Mouse (Mus musculus): ENCODE results near the gene 4933405O20Rik. TPM values are rescaled to one million over a fixed set of nuclear protein-coding genes. Genes with fewer than 3 reads are reported as not detected.

4933405O20Rik gene
- polyA plus RNA-seq (2014; fragmentation: Illumina TruSeq; extraction: RNeasy Lipid Tissue Mini Kit (QIAGEN cat#74804); ENCODE audit: low read depth, low replicate concordance): not detected

GRCm38 (mm10) chr7:50598890-50599289 lies at the start of gene 4933405O20Rik:
TSS of gene 4933405O20Rik (plus strand) at chr7:50599190.

